Mouse (Mus musculus): ENCODE results near the gene Kcnj14. TPM values are rescaled to one million over a fixed set of nuclear protein-coding genes. Genes with fewer than 3 reads are reported as not detected.

The Kcnj14 gene
- 0.30 and 0.33 TPM in 2 replicates for total RNA-seq (2021)
- long read RNA-seq, partial matches to known transcripts = 0 of 1 reads
- long read RNA-seq, other reads (novel, unspliced or antisense) = 0 of 1 reads

GRCm38 (mm10) chr7:45824598-45824997, at the start of gene Kcnj14:
Gene Kcnj14 (minus strand): TSS chr7:45824782.
- no peak for DNase-seq

- peak; percentile 66 for DNase-seq
These were observed 48.7 kb upstream of the Kcnj14 start for GRCm38 (mm10) chr7:45873061-45873947.

GRCm38 (mm10) chr7:45872624-45873023, 48.0 kb upstream of the Kcnj14 start, which contains the start of gene Kdelr1:
Gene Kdelr1 (plus strand): TSS chr7:45872772.
- peak; percentile 90 for DNase-seq

GRCm38 (mm10) chr7:45870282-45871058, 45.9 kb upstream of the Kcnj14 start:
- no peak for DNase-seq

GRCm38 (mm10) chr7:45869787-45870186, 45.2 kb upstream of the Kcnj14 start:
- no peak for DNase-seq

GRCm38 (mm10) chr7:45869107-45869670, 44.6 kb upstream of the Kcnj14 start:
- no peak for DNase-seq

- no peak for DNase-seq
These were observed 43.3 kb upstream of the Kcnj14 start for GRCm38 (mm10) chr7:45867871-45868270.

- DNase-seq = peak; percentile 92
These were observed 41.6 kb upstream of the Kcnj14 start for GRCm38 (mm10) chr7:45865925-45866910.

- DNase-seq = no peak
These were observed 39.9 kb upstream of the Kcnj14 start for GRCm38 (mm10) chr7:45864435-45864834.

GRCm38 (mm10) chr7:45862804-45863203, 38.2 kb upstream of the Kcnj14 start:
- no peak for DNase-seq

GRCm38 (mm10) chr7:45859008-45859407, 34.4 kb upstream of the Kcnj14 start:
- DNase-seq = no peak

- no peak for DNase-seq
These were observed 32.6 kb upstream of the Kcnj14 start for GRCm38 (mm10) chr7:45856950-45857901.

- no peak for DNase-seq
These were observed 28.5 kb upstream of the Kcnj14 start for GRCm38 (mm10) chr7:45853089-45853488.

GRCm38 (mm10) chr7:45850661-45851060, 26.1 kb upstream of the Kcnj14 start:
- DNase-seq = no peak

GRCm38 (mm10) chr7:45848447-45849027, 24.0 kb upstream of the Kcnj14 start:
- no peak for DNase-seq

- no peak for DNase-seq
These were observed 18.6 kb upstream of the Kcnj14 start for GRCm38 (mm10) chr7:45842950-45843744.

GRCm38 (mm10) chr7:45833924-45834323, 9.3 kb upstream of the Kcnj14 start:
- no peak for DNase-seq

GRCm38 (mm10) chr7:45833148-45833790, 8.7 kb upstream of the Kcnj14 start:
- no peak for DNase-seq

All from adrenal gland, postnatal 25 days (tissue).